Mouse (Mus musculus) liver, postnatal 0 days (tissue): ENCODE data around the gene Nrp2. TPM values are rescaled to one million over a fixed set of nuclear protein-coding genes. Genes with fewer than 3 reads are reported as not detected.

Source experiments
- ATAC-seq: fragments of 200-750 bp; cut with Nextera tagmentation; 2 replicates; pipeline ENCODE4 v1.8.0; 2017; ENCODE audit warnings: mild to moderate bottlenecking, moderate library complexity
- DNase-seq: peaks from one replicate; pipeline ENCODE4 v3.0.0-alpha.2; 2016
- H3K27ac ChIP-seq: fragments of 300-500 bp; sonication (generic); 2 replicates; pipeline ENCODE4 v1.5.1; 2014; ENCODE audit warnings: antibody characterized with exemption, moderate library complexity, mild to moderate bottlenecking, low read depth
- H3K27me3 ChIP-seq: fragments of 300-500 bp; sonication (generic); 2 replicates; pipeline ENCODE4 v1.6.1; 2014; ENCODE audit warnings: low read length, control low read depth, mixed read lengths; ENCODE audit not compliant: insufficient read depth
- H3K36me3 ChIP-seq: fragments of 300-500 bp; sonication (generic); replicated peaks from 2 replicates; pipeline ENCODE4 v1.6.1; 2014; ENCODE audit warnings: mild to moderate bottlenecking, control low read depth, low read length, moderate library complexity, mixed read lengths; ENCODE audit not compliant: insufficient read depth
- H3K4me1 ChIP-seq: fragments of 300-500 bp; sonication (generic); 2 replicates; pipeline ENCODE4 v1.6.1; 2014; ENCODE audit warnings: antibody characterized with exemption, mild to moderate bottlenecking, control low read depth; ENCODE audit not compliant: insufficient read depth
- H3K4me2 ChIP-seq: fragments of 300-500 bp; sonication (generic); 2 replicates; pipeline ENCODE4 v1.6.1; 2014; ENCODE audit warnings: low read depth, mild to moderate bottlenecking, low read length, moderate library complexity, mixed read lengths
- H3K4me3 ChIP-seq: fragments of 300-500 bp; sonication (generic); 2 replicates; pipeline ENCODE4 v1.5.1; 2014; ENCODE audit warnings: low read depth, low read length
- H3K9ac ChIP-seq: fragments of 300-500 bp; sonication (generic); replicated peaks from 2 replicates; pipeline ENCODE4 v1.6.1; 2014; ENCODE audit warnings: mild to moderate bottlenecking, moderate library complexity
- H3K9me3 ChIP-seq: fragments of 300-500 bp; sonication (generic); 2 replicates; pipeline ENCODE4 v1.6.1; 2016; ENCODE audit warnings: mild to moderate bottlenecking, control low read depth, low read length, mixed read lengths
- CTCF ChIP-seq: sonication (generic); IDR thresholded peaks from 2 replicates; pipeline ENCODE4 v1.5.1; 2016; ENCODE audit warnings: antibody characterized with exemption, low read depth
- EP300 ChIP-seq: IDR thresholded peaks from 2 replicates; pipeline ENCODE4 v1.6.1; 2016; ENCODE audit warnings: antibody characterized with exemption, low read depth, mild to moderate bottlenecking
- WGBS: fragments of 180-500 bp; shearing (Covaris S2); extraction: QIAGEN DNeasy Blood & Tissue Kit; methylation state at CpG from one replicate; pipeline ENCODE4 v1.1.7; 2014; ENCODE audit not compliant: insufficient replicate concordance; 5-methylcytosine and 5-hydroxymethylcytosine counted together
- polyA plus RNA-seq: library from polyadenylated mRNA; unstranded; fragments of >200 nt; fragmentation: Nextera tagmentation; extraction: Ambion mirVana; gene quantifications from 2 replicates; pipeline ENCODE4 v1.2.1, GENCODE M21; 2015

The Nrp2 gene
- polyA plus RNA-seq, 1 experiment from 2014 or later, result 0.96 TPM

DNA sequence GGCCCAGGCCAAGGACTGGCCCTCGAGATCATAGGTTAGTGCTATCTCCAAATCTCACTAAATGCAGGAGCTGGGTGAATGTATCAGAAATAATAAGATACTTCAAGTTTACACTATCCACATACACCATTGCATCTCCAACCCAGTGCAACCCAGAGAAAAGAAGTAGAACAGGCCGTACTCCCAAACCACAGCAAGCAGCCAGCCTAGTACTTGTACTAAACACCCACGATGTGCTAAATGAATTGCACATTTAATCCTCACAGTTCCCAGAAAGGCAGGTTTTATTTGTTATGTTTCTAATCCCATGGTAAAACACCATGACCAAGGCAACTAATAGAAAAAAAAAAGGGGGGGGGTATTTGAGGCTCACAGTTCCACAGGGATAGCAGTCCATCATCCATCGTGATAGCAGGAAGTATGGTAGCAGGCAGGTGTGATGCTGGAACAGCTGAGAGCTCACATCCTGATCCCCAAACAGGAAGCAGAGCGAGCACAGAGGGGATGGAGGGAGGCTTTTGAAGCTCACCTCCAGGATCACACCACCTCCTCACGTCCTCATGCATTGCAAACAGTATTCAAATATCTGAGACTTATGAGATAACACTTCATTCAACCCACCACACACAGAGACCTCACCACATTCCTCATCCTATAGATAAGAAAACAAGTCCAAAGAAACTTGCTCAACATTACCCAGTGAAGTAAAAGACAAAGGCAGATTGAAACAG lies 128.8 kb downstream of the Nrp2 start:
- Histone ChIP-seq H3K36me3 (no peaks in the 10 kb centered on the region), H3K9ac (no peak overlapping the region), H3K4me2 (no peak overlapping the region), H3K27ac (no peak overlapping the region), H3K27me3 (no peaks in the 10 kb centered on the region), H3K4me1 (0 out of 2 replicates have a peak, but pooled peaks cover 3% of the 10 kb centered on the region), H3K9me3 (0 out of 2 replicates have a peak, but pooled peaks cover 4% of the 10 kb centered on the region), H3K4me3 (no peak overlapping the region)
- WGBS, result 61% methylated on average over 6 of the region's 6 CpGs
- ATAC-seq (no peak), DNase-seq (no peak)
- TF ChIP-seq EP300, result no peak
- TF ChIP-seq CTCF, result no peak

DNA sequence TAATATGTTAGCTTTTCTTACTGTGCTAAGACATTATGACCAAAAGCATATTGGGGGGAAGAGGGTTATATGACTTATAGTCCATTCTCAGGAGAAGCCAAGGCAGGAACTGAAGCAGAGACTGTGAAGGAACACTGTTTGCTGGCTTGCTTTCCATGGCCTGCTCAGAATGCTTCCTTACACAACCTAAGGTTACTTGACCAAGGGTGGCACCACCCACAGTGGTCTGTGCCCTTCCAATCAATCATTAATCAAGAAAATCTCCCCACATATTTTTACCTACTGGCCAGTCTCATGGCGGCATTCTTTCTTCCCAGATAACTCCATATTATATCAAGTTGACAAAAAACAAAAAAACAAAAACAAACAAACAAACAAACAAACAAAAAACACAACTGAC lies 130.3 kb downstream of the Nrp2 start:
- TF ChIP-seq CTCF (no peak), EP300 (no peak)
- Histone ChIP-seq H3K4me3 (no peak overlapping the region), H3K4me1 (no peaks in the 10 kb centered on the region), H3K27ac (no peak overlapping the region), H3K36me3 (no peaks in the 10 kb centered on the region), H3K4me2 (no peak overlapping the region), H3K9ac (no peak overlapping the region), H3K27me3 (no peaks in the 10 kb centered on the region), H3K9me3 (0 out of 2 replicates have a peak, but pooled peaks cover 4% of the 10 kb centered on the region)
- WGBS, result 81% methylated on average over 1 of the region's 1 CpGs
- DNase-seq, result no peak
- ATAC-seq, result no peak

DNA sequence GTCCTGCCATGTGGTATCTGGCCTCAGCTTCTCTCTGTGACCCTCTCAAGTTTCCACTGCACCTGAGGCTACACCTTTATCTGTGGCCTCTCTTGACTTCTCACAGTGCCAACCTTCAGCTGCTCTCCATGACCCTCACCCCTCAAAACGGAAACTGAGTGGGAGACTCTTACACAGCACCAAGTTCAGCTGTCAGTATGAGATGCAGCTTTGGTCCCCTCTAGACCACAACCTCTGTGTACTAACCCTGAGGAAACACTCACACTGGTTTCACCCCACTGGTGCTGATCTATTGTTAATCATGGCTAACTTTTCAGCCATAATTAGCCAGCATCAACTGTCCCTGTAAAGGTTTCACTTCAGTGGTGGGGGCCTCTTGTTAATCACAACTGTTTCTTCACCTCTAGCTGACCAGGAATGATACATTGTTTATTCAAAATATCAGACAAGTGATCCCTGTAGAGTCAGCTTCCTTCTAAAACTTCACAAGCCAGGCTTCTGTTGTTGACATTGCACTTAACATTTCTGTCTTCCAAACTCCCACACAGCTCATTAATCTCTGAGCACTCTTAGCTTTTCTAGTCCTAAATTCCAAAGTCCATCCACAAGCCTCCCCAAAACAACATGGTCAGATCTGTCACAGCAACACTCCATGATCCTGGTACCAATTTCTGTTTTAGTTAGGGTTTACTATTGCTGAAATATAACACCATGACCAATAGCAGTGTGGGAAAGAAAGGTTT lies 131.5 kb downstream of the Nrp2 start:
- no peak for TF ChIP-seq CTCF
- TF ChIP-seq EP300, result no peak
- Histone ChIP-seq H3K4me1 (no peaks in the 10 kb centered on the region), H3K4me3 (no peak overlapping the region), H3K4me2 (no peak overlapping the region), H3K36me3 (no peaks in the 10 kb centered on the region), H3K9ac (no peak overlapping the region), H3K9me3 (0 out of 2 replicates have a peak, but pooled peaks cover 4% of the 10 kb centered on the region), H3K27ac (no peak overlapping the region), H3K27me3 (no peaks in the 10 kb centered on the region)
- 64% methylated on average over 1 of the region's 1 CpGs for WGBS
- DNase-seq, result no peak
- ATAC-seq, result no peak

DNA sequence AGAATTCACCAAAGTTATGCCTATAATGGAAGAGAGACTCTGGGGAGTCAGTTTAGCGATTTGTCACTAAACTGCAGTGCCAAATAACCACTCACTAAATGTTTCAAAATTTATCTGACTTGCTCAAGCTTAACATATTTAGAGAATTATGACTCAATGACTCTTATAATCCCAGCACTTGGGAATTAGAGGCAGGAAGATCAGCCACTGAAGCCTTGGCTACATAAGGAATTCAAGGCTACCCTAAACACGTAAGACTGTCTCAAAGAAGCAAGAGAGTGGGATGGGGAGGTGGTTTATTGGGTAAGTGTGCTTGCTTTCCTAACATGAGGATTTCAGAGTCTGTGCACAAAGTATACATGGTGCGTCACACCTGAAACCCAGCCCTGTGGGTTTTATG lies 135.0 kb downstream of the Nrp2 start:
- H3K9ac ChIP-seq, result no peak overlapping the region
- H3K27ac ChIP-seq, result no peak overlapping the region
- no peak overlapping the region for H3K4me2 ChIP-seq
- DNase-seq, result no peak
- WGBS, result 80% methylated on average over 3 of the region's 3 CpGs
- H3K9me3 ChIP-seq, result 0 out of 2 replicates have a peak, but pooled peaks cover 4% of the 10 kb centered on the region
- H3K36me3 ChIP-seq, result no peaks in the 10 kb centered on the region
- no peaks in the 10 kb centered on the region for H3K4me1 ChIP-seq
- H3K27me3 ChIP-seq, result no peaks in the 10 kb centered on the region
- ATAC-seq, result no peak
- no peak overlapping the region for H3K4me3 ChIP-seq
- TF ChIP-seq CTCF (no peak), EP300 (no peak)

DNA sequence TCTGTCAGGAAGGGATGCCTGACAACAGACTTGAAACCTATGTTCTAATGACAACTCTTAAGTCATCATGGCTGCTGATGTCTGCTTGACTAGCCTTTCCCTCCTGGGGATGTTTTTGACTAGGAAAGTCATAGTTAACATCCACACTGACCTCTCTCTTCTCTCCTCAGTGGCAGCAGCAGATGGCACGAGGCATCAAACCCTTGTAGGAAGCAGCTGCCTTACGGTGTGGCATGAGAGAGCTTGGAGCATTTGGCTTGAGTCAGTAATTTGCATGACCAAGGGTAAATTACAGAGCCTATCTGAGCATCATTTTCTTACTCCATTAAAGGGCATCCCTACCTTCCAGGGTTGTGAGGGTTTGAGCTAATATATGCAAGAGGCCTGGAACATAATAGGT lies 135.5 kb downstream of the Nrp2 start:
- no peak for ATAC-seq
- TF ChIP-seq CTCF (no peak), EP300 (no peak)
- H3K9ac ChIP-seq, result no peak overlapping the region
- H3K27me3 ChIP-seq, result no peaks in the 10 kb centered on the region
- H3K9me3 ChIP-seq, result 0 out of 2 replicates have a peak, but pooled peaks cover 4% of the 10 kb centered on the region
- no peaks in the 10 kb centered on the region for H3K36me3 ChIP-seq
- DNase-seq, result no peak
- no peak overlapping the region for H3K4me2 ChIP-seq
- H3K27ac ChIP-seq, result no peak overlapping the region
- no peaks in the 10 kb centered on the region for H3K4me1 ChIP-seq
- 69% methylated on average over 2 of the region's 2 CpGs for WGBS
- no peak overlapping the region for H3K4me3 ChIP-seq

DNA sequence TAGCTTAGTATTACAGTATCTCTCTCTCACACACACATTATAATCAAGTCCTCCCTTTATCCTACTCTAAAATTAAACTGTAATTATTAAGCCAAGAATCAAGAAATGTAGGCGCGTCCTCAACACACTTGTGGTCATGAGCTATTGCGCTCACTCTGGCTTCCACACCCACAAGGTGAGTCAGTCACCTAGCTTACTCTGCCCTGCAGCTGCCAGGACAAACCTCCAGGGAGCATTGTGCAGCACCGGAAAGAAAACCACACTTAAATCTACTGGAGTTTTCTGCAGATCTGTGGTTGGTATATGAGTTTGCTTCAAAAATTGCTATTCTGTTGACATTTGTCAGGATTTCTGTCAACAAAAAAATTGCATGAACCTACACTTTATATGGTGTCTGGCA lies 140.1 kb downstream of the Nrp2 start:
- Histone ChIP-seq H3K9ac (no peak overlapping the region), H3K36me3 (no peaks in the 10 kb centered on the region), H3K4me2 (no peak overlapping the region), H3K9me3 (no peaks in the 10 kb centered on the region), H3K4me3 (no peak overlapping the region), H3K27ac (no peak overlapping the region), H3K4me1 (no peaks in the 10 kb centered on the region), H3K27me3 (no peaks in the 10 kb centered on the region)
- TF ChIP-seq EP300 (no peak), CTCF (no peak)
- DNase-seq (no peak), ATAC-seq (no peak)
- 80% methylated on average over 4 of the region's 4 CpGs for WGBS
